Mouse (Mus musculus) heart, postnatal 0 days (tissue): ENCODE data around the gene Gria4. TPM values are rescaled to one million over a fixed set of nuclear protein-coding genes. Genes with fewer than 3 reads are reported as not detected.

ENCODE experiments used
- ATAC-seq: fragments of 200-750 bp; cut with Nextera tagmentation; 2 replicates; pipeline ENCODE4 v1.8.0; 2017; ENCODE audit warnings: low read depth, moderate number of reproducible peaks, moderate library complexity; ENCODE audit not compliant: insufficient read depth
- DNase-seq: peaks from one replicate; pipeline ENCODE4 v3.0.0-alpha.2; 2016; ENCODE audit warnings: low spot score
- H3K27ac ChIP-seq: fragments of 300-500 bp; sonication (generic); 2 replicates; pipeline ENCODE4 v1.5.1; 2014; ENCODE audit warnings: low read depth, mild to moderate bottlenecking
- H3K27me3 ChIP-seq: fragments of 300-500 bp; sonication (generic); 2 replicates; pipeline ENCODE4 v1.6.1; 2014; ENCODE audit warnings: low read length, mixed read lengths; ENCODE audit not compliant: control insufficient read depth, insufficient read depth
- H3K36me3 ChIP-seq: fragments of 300-500 bp; sonication (generic); replicated peaks from 2 replicates; pipeline ENCODE4 v1.6.1; 2014; ENCODE audit warnings: low read length, mixed read lengths; ENCODE audit not compliant: control insufficient read depth, insufficient read depth
- H3K4me1 ChIP-seq: fragments of 300-500 bp; sonication (generic); 2 replicates; pipeline ENCODE4 v1.6.1; 2014; ENCODE audit warnings: antibody characterized with exemption; ENCODE audit not compliant: control insufficient read depth, insufficient read depth
- H3K4me2 ChIP-seq: fragments of 300-500 bp; sonication (generic); 2 replicates; pipeline ENCODE4 v1.6.1; 2014; ENCODE audit warnings: low read depth, mild to moderate bottlenecking, low read length, moderate library complexity
- H3K4me3 ChIP-seq: fragments of 300-500 bp; sonication (generic); 2 replicates; pipeline ENCODE4 v1.5.1; 2014; ENCODE audit warnings: low read depth, low read length
- H3K9ac ChIP-seq: fragments of 300-500 bp; sonication (generic); replicated peaks from 2 replicates; pipeline ENCODE4 v1.6.1; 2014; ENCODE audit warnings: low read depth, low read length, mixed read lengths
- H3K9me3 ChIP-seq: fragments of 300-500 bp; sonication (generic); replicated peaks from 2 replicates; pipeline ENCODE4 v1.6.1; 2016; ENCODE audit warnings: low read length; ENCODE audit not compliant: control insufficient read depth
- CTCF ChIP-seq: IDR thresholded peaks from 2 replicates; pipeline ENCODE4 v1.5.1; 2016; ENCODE audit warnings: antibody characterized with exemption, control low read depth, low read depth
- EP300 ChIP-seq: IDR thresholded peaks from 2 replicates; pipeline ENCODE4 v1.6.1; 2016; ENCODE audit warnings: antibody characterized with exemption, low read depth
- WGBS: fragments of 180-500 bp; shearing (Covaris S2); extraction: QIAGEN DNeasy Blood & Tissue Kit; methylation state at CpG from one replicate; pipeline ENCODE4 v1.1.7; 2014; 5-methylcytosine and 5-hydroxymethylcytosine counted together
- polyA plus RNA-seq: library from polyadenylated mRNA; unstranded; fragments of >200 nt; fragmentation: Nextera tagmentation; extraction: Ambion mirVana; gene quantifications from 2 replicates; pipeline ENCODE4 v1.2.1, GENCODE M21; 2015
- total RNA-seq: library from RNA; depleted of rRNA; stranded (reverse); fragments of >200 nt; gene quantifications from 2 replicates; pipeline ENCODE4 v1.2.3, GENCODE M21; 2014; ENCODE audit warnings: low replicate concordance

Gene Gria4
- total and polyA plus RNA-seq, 2 experiments from 2014 or later: 0.19 to 0.30 TPM

- Histone ChIP-seq H3K4me1 (no peaks in the 10 kb centered on the region), H3K27ac (no peak overlapping the region), H3K9me3 (no peaks in the 10 kb centered on the region), H3K4me3 (no peak overlapping the region), H3K36me3 (no peaks in the 10 kb centered on the region), H3K27me3 (no peaks in the 10 kb centered on the region), H3K9ac (no peak overlapping the region), H3K4me2 (no peak overlapping the region)
- TF ChIP-seq CTCF (no peak), EP300 (no peak)
- DNase-seq (no peak), ATAC-seq (no peak)
These were observed 282.1 kb downstream of the Gria4 start for GRCm38 (mm10) chr9:4513796-4514562.

DNA sequence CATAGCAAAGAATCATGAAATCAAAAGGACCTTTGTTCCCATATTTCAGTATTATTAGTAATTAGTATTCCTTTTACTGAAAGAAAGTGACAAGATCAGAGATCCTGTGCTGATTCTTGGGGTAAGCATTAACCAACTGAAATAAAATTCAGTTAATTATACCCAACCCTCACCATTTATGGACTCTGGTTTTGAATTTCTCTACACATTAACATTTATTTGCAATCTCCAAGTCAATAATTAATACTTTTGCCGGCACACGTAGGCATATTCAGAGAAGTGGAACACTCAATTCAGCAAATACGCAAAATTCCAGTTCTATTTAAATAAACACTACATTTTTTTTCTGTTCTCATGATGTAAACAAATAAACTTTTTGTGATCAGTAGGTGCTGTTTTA is 289.9 kb downstream of the Gria4 start:
- no peak for DNase-seq
- no peak for ATAC-seq
- H3K27me3 ChIP-seq: no peaks in the 10 kb centered on the region
- H3K4me1 ChIP-seq: no peaks in the 10 kb centered on the region
- no peaks in the 10 kb centered on the region for H3K9me3 ChIP-seq
- no peak for TF ChIP-seq CTCF
- TF ChIP-seq EP300: no peak
- no peak overlapping the region for H3K27ac ChIP-seq
- no peak overlapping the region for H3K9ac ChIP-seq
- WGBS: 84% methylated on average over 3 of the region's 3 CpGs
- no peak overlapping the region for H3K4me2 ChIP-seq
- no peaks in the 10 kb centered on the region for H3K36me3 ChIP-seq
- H3K4me3 ChIP-seq: no peak overlapping the region

DNA sequence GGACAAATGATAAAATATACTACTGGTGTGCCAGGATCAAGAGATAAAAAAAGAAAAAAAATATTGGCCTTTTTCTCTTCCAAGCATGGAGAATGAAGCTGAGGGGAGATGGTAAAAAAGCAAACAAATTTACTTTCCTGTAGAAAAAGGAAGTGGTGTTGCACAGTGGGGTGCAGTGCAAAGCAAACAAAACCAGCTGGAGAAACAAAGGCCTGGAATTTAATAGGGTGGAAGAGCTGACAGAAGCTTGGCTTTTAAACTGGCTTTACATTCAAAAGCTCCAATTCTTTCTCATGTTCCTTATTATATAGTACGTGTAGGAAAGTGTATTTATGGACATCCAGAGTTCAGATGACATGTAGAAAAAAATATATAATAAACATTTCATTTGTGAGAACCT is 290.9 kb downstream of the Gria4 start:
- no peak overlapping the region for H3K4me3 ChIP-seq
- 30% methylated on average over 1 of the region's 1 CpGs for WGBS
- no peaks in the 10 kb centered on the region for H3K27me3 ChIP-seq
- DNase-seq: no peak
- ATAC-seq: no peak
- TF ChIP-seq CTCF (no peak), EP300 (no peak)
- H3K36me3 ChIP-seq: no peaks in the 10 kb centered on the region
- no peaks in the 10 kb centered on the region for H3K9me3 ChIP-seq
- no peaks in the 10 kb centered on the region for H3K4me1 ChIP-seq
- H3K9ac ChIP-seq: no peak overlapping the region
- H3K27ac ChIP-seq: no peak overlapping the region
- no peak overlapping the region for H3K4me2 ChIP-seq

DNA sequence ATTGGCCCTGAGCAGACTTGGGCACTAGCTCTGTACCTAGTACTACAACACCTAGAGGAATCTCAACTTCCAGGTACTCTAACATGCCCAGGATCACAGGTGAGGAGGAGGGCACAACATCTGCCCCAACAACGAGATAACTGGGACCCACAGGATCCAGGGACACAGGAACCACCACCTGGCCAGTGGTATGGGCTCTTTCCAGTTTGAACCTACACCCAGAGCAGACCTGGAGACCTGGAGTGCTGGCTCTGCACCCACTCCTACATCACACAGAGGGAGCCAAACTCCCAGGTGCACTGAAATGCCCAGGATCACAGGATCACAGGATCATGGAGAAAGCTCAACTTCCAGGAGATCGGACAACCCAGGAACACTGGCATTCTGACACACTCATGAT is 309.6 kb downstream of the Gria4 start:
- TF ChIP-seq CTCF (no peak), EP300 (no peak)
- no peaks in the 10 kb centered on the region for H3K27me3 ChIP-seq
- ATAC-seq (no peak), DNase-seq (no peak)
- no peak overlapping the region for H3K27ac ChIP-seq
- no peaks in the 10 kb centered on the region for H3K36me3 ChIP-seq
- no peak overlapping the region for H3K9ac ChIP-seq
- H3K9me3 ChIP-seq: no peaks in the 10 kb centered on the region
- H3K4me3 ChIP-seq: no peak overlapping the region
- no peak overlapping the region for H3K4me2 ChIP-seq
- no peaks in the 10 kb centered on the region for H3K4me1 ChIP-seq
- 71% methylated on average over 2 of the region's 2 CpGs for WGBS

DNA sequence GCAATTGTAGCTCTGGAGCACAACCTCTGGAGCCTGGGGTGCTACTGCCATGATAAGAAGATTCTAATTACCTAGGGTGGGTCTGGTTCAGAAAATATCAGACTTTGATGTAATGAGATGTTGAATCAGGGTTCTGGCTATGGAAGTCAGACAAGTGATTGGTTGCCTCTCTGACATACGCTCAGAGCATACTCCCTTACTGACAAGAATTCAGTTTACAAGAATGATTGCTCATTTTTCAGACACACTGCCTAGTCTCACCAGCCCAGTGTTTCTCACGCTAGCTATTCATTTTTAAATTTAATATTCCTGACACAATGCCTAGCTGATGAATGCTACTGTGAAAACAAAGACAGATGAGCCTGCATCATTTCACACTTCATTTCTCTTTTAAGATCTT is 311.5 kb downstream of the Gria4 start:
- Histone ChIP-seq H3K4me1 (no peaks in the 10 kb centered on the region), H3K9me3 (no peaks in the 10 kb centered on the region), H3K27me3 (no peaks in the 10 kb centered on the region), H3K9ac (no peak overlapping the region), H3K4me2 (no peak overlapping the region), H3K4me3 (no peak overlapping the region), H3K27ac (no peak overlapping the region), H3K36me3 (no peaks in the 10 kb centered on the region)
- TF ChIP-seq CTCF (no peak), EP300 (no peak)
- DNase-seq (no peak), ATAC-seq (no peak)
- 68% methylated on average over 2 of the region's 2 CpGs for WGBS

DNA sequence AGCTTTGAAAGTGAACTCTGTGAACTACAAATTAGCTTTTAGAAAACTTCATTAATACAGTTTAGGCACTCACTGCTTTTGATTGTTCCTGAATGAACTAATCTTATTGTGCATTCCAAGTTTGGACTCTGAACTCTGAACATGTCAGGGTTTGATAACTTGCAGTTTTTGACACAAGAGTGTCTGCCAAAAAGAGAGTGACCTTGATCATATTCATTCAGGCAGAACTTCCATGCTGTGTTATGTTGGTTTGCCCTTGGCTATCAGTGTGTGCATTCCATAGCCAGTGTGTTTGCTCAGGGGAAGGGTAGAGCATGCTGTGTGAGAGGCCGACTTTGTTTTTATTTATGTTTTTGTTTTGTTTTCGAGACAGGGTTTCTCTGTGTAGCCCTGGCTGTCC is 325.2 kb downstream of the Gria4 start:
- Histone ChIP-seq H3K9me3 (no peaks in the 10 kb centered on the region), H3K4me3 (no peak overlapping the region), H3K4me2 (no peak overlapping the region), H3K4me1 (no peaks in the 10 kb centered on the region), H3K36me3 (no peaks in the 10 kb centered on the region), H3K27ac (no peak overlapping the region), H3K9ac (no peak overlapping the region), H3K27me3 (no peaks in the 10 kb centered on the region)
- WGBS: 32% methylated on average over 2 of the region's 2 CpGs
- TF ChIP-seq CTCF (no peak), EP300 (no peak)
- DNase-seq: peak; percentile 17
- ATAC-seq: peak; percentile 53; the same call in 1 of the 2 replicates
